Mouse (Mus musculus) E14TG2a.4 (cell line): ENCODE measurements around the gene Gtpbp1.
"Not testable (repeated sequence)": the region's sequence is repeated elsewhere in the genome, so short reads cannot be mapped to it uniquely, and the experiment has no call there.

Experiments used
- CTCF ChIP-seq: conservative IDR thresholded peaks from 2 replicates; pipeline ENCODE4 v1.5.1; 2014; ENCODE audit warnings: low read length
- POU5F1 ChIP-seq: IDR thresholded peaks from 2 replicates; pipeline ENCODE4 v1.6.1; 2014; ENCODE audit warnings: low read length, borderline replicate concordance

GRCm38 (mm10) chr15:79671828-79672348 lies 18.8 kb upstream of the Gtpbp1 start:
- not testable (repeated sequence) for TF ChIP-seq POU5F1, CTCF
